Mouse (Mus musculus) ES-E14 (cell line): ENCODE results near the gene Psma1.

Experiments
- CHD2 ChIP-seq: IDR thresholded peaks from 2 replicates; pipeline ENCODE4 v1.6.1; 2014; ENCODE audit warnings: mild to moderate bottlenecking, low read depth, low read length, inconsistent platforms
- HCFC1 ChIP-seq: IDR thresholded peaks from 2 replicates; pipeline ENCODE4 v1.6.1; 2012; ENCODE audit warnings: low read length, inconsistent platforms, borderline replicate concordance; ENCODE audit not compliant: insufficient read depth
- MAFK ChIP-seq: IDR thresholded peaks from 2 replicates; pipeline ENCODE4 v1.6.1; 2014; ENCODE audit warnings: mild to moderate bottlenecking, low read depth, low read length, inconsistent platforms; ENCODE audit not compliant: insufficient read depth
- ZC3H11A ChIP-seq: IDR thresholded peaks from 2 replicates; pipeline ENCODE4 v1.6.1; 2012; ENCODE audit warnings: low read depth, mild to moderate bottlenecking, inconsistent platforms, low read length, borderline replicate concordance
- ZNF384 ChIP-seq: IDR thresholded peaks from 2 replicates; pipeline ENCODE4 v1.6.1; 2012; ENCODE audit warnings: low read depth, low read length, inconsistent platforms

- TF ChIP-seq ZNF384 (no peak), ZC3H11A (no peak), MAFK (no peak), CHD2 (no peak), HCFC1 (no peak)
Observed at GRCm38 (mm10) chr7:114283006-114283405, 7.1 kb upstream of the Psma1 start.
